Mouse (Mus musculus) embryonic facial prominence, embryonic 10.5 days (tissue): ENCODE results near the gene 2310011J03Rik. TPM values are rescaled to one million over a fixed set of nuclear protein-coding genes. Genes with fewer than 3 reads are reported as not detected.
A peak's percentile ranks its signal among the peaks of the same experiment; 100 is the strongest.

Source experiments
- DNase-seq: peaks from one replicate; pipeline ENCODE4 v3.0.0-alpha.2; 2017; ENCODE audit warnings: low spot score
- H3K27ac ChIP-seq: fragments of 300-500 bp; sonication (generic); replicated peaks from 2 replicates; pipeline ENCODE4 v1.5.1; 2016; ENCODE audit warnings: mild to moderate bottlenecking
- H3K27me3 ChIP-seq: fragments of 300-500 bp; sonication (generic); replicated peaks from 2 replicates; pipeline ENCODE4 v1.6.1; 2016; ENCODE audit warnings: low read depth, mild to moderate bottlenecking; ENCODE audit not compliant: poor library complexity, severe bottlenecking
- H3K36me3 ChIP-seq: fragments of 300-500 bp; sonication (generic); replicated peaks from 2 replicates; pipeline ENCODE4 v1.6.1; 2016; ENCODE audit warnings: mild to moderate bottlenecking, moderate library complexity
- H3K4me1 ChIP-seq: fragments of 300-500 bp; sonication (generic); 2 replicates; pipeline ENCODE4 v1.6.1; 2016
- H3K4me3 ChIP-seq: fragments of 300-500 bp; sonication (generic); 2 replicates; pipeline ENCODE4 v1.5.1; 2016; ENCODE audit warnings: mild to moderate bottlenecking, moderate library complexity
- H3K9me3 ChIP-seq: fragments of 300-500 bp; sonication (generic); 2 replicates; pipeline ENCODE4 v1.6.1; 2016; ENCODE audit warnings: mild to moderate bottlenecking
- WGBS: fragments of 180-500 bp; shearing (Covaris S2); methylation state at CpG from one replicate; pipeline ENCODE4 v1.1.7; 2016; 5-methylcytosine and 5-hydroxymethylcytosine counted together
- polyA plus RNA-seq: library from polyadenylated mRNA; unstranded; fragments of >200 nt; fragmentation: Nextera tagmentation; extraction: Ambion mirVana; gene quantifications from 2 replicates; pipeline ENCODE4 v1.2.1, GENCODE M21; 2016

Gene 2310011J03Rik
- 53.7 and 56.2 TPM in 2 replicates for polyA plus RNA-seq

DNA sequence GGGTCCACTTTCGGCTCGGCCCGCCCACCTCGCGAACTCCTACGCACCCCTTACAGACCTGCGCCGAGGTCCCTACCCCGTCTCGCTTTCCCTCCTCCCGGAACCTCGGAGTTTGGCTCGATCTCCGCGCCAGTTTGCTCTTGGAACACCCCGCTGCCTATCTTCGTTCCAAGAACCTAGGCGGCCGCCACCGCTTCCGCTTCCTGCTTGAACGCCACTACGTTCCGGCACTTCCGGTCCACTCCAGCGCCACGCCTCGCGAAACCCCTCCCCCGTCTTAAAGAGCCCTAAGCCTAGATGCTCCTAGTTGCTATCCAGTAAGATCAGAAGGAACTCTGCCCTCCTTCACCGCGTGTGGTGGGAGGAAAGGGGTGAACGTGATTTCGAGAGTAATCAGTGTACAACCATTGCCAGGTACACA lies at the start of gene 2310011J03Rik:
Gene 2310011J03Rik, minus strand, starts transcription at position 198 of the 421 bp plus-strand sequence.
- under 1% methylated on average over 34 of the region's 34 CpGs for WGBS
- DNase-seq, result peak; percentile 92
- peak within 1 kb of the TSS; percentile 97 for H3K4me3 ChIP-seq
- H3K4me1 ChIP-seq, result peaks cover 76% of the 10 kb centered on the region
- H3K9me3 ChIP-seq, result no peaks in the 10 kb centered on the region
- peak within 1 kb of the TSS; percentile 83 for H3K27ac ChIP-seq
- peaks cover 62% of the 10 kb centered on the region for H3K27me3 ChIP-seq
- peaks cover 35% of the 10 kb centered on the region for H3K36me3 ChIP-seq

GRCm38 (mm10) chr10:80368392-80368791 lies 48.1 kb upstream of the 2310011J03Rik start:
- Histone ChIP-seq H3K27ac (no peak overlapping the region), H3K4me3 (no peak overlapping the region), H3K27me3 (peaks cover 64% of the 10 kb centered on the region), H3K4me1 (peaks cover 24% of the 10 kb centered on the region), H3K9me3 (peaks cover 6% of the 10 kb centered on the region; the same call in 1 of the 2 replicates), H3K36me3 (no peaks in the 10 kb centered on the region)
- no peak for DNase-seq
- 91% methylated on average over 6 of the region's 6 CpGs for WGBS

DNA sequence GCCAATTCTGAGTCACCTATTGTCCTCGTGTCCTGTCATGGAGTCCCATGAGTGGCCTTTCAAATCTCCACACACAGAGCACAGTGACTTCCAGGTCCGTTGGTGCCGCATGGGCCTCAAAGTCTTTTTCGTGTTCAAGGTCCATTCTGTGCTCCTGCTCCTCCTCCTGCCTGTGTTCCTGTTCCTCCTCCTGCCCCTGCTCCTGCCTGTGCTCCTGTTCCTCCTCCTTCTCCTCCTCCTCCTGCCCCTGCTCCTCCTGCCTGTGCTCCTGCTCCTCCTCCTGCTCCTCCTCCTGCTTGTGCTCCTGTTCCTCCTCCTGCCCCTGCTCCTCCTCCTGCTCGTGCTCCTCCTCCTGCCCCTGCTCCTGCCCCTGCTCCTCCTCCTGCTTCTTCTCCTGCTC lies 47.6 kb upstream of the 2310011J03Rik start:
- Histone ChIP-seq H3K4me3 (no peak overlapping the region), H3K4me1 (peaks cover 24% of the 10 kb centered on the region), H3K9me3 (peaks cover 6% of the 10 kb centered on the region; the same call in 1 of the 2 replicates), H3K36me3 (no peaks in the 10 kb centered on the region), H3K27ac (no peak overlapping the region), H3K27me3 (peaks cover 64% of the 10 kb centered on the region)
- no peak for DNase-seq
- WGBS, result 74% methylated on average over 5 of the region's 5 CpGs

DNA sequence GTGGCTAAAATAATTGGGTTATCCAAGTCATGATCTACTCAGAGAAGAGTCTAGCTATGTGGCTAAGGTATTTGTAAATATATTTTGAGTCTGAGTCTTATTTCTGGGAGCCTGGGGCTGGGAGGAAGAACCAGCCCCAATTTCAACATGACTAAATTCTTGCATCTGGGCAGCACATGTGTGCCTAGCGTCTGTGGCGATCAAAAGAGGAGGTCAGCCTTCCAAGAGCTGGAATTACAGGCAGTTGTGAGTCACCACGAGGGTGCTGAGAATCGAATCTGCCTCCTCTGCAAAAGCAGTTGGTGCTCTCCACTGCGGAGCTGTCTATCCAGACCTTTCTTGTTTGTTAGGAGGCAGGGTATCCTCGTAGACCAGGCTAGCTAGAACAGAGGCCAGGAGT lies 45.4 kb upstream of the 2310011J03Rik start:
- WGBS, result 64% methylated on average over 6 of the region's 6 CpGs
- Histone ChIP-seq H3K27me3 (peaks cover 77% of the 10 kb centered on the region), H3K4me1 (peaks cover 7% of the 10 kb centered on the region), H3K36me3 (no peaks in the 10 kb centered on the region), H3K27ac (no peak overlapping the region), H3K4me3 (no peak overlapping the region), H3K9me3 (peaks cover 6% of the 10 kb centered on the region; the same call in 1 of the 2 replicates)
- DNase-seq, result no peak

DNA sequence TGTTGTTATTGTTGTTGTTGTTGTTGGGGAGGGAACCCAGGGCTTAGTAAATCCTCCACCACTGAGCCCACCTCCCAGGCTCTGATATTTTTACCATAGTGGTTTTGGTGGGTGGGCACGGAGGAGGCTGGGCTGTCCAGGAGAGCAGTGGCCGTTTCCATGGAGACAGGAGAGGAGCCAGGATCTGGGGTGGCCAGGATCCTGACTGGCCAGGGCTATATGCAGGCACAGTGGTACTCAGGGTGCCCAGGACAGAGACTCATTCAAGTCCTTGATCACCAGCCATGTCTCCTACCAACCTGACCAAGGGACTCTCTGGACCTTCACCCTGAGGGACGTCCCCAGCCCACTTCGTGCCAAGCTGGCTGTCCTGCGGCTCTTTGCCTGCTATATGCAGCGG lies 43.4 kb upstream of the 2310011J03Rik start:
- H3K9me3 ChIP-seq, result peaks cover 5% of the 10 kb centered on the region; the same call in 1 of the 2 replicates
- no peaks in the 10 kb centered on the region for H3K36me3 ChIP-seq
- no peak overlapping the region; the same call in 1 of the 2 replicates for H3K4me3 ChIP-seq
- H3K27me3 ChIP-seq, result peaks cover 95% of the 10 kb centered on the region
- peaks cover 7% of the 10 kb centered on the region for H3K4me1 ChIP-seq
- H3K27ac ChIP-seq, result no peak overlapping the region
- WGBS, result 48% methylated on average over 6 of the region's 6 CpGs
- DNase-seq, result no peak

DNA sequence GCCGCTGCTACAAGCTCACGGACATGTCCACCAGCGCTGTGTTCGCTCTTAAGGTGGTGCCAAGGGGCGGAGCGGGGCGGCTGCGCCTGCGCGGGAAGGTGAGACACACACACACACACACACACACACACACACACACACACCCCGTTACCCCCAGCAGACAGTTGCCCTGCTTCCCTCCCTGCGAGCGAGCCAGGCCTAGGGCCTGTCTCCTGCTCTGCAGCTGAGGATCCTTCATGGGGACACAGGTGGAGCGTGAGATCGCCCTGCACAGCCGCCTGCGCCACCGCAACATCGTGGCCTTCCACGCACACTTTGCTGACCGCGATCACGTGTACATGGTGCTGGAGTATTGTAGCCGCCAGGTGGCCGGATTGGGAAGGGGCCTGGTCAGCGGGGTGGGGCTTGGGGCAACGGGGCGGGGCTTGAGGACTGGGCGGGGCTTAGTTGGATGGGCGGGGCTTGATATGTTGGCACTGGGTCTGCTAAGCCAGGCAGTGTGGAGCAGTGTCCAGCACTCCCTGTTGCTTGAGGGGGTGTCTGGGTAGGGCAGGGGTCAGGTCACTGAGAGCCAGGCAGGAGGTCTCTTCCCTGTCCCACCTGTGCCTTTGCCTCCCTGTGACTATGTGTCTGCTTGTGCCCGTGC lies 37.8 kb upstream of the 2310011J03Rik start:
- Histone ChIP-seq H3K9me3 (no peaks in the 10 kb centered on the region; the same call in 1 of the 2 replicates), H3K36me3 (no peaks in the 10 kb centered on the region), H3K27me3 (peaks cover 100% of the 10 kb centered on the region), H3K4me3 (peak overlapping the region; percentile 45), H3K4me1 (peaks cover 28% of the 10 kb centered on the region), H3K27ac (no peak overlapping the region)
- DNase-seq, result peak; percentile 59
- 7% methylated on average over 31 of the region's 31 CpGs for WGBS

GRCm38 (mm10) chr10:80357336-80357735 lies 37.0 kb upstream of the 2310011J03Rik start:
- Histone ChIP-seq H3K27me3 (peaks cover 100% of the 10 kb centered on the region), H3K4me3 (peak overlapping the region; percentile 45), H3K9me3 (no peaks in the 10 kb centered on the region; the same call in 1 of the 2 replicates), H3K4me1 (peaks cover 28% of the 10 kb centered on the region), H3K36me3 (no peaks in the 10 kb centered on the region), H3K27ac (no peak overlapping the region)
- DNase-seq, result no peak
- 41% methylated on average over 7 of the region's 7 CpGs for WGBS

DNA sequence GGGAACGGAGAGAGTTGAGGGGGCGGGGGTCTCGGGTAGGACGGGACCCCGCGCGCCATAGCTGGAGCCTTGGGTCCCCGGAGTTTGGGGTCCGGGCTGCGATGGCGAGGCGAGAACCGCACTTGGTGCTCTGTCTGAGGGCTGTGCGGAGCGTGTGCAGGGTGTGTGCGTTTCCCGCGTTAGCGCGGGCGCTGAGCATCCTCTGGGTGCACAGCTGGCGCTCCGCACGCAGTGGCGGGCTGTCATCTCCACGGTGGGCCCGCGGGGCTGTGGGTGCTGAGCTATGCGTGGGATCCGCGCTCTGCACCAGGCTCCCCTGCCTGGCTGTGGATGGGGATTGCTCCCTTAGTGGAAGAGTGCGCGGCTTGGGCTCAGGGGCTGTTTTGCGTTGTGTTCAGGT lies 36.4 kb upstream of the 2310011J03Rik start:
- Histone ChIP-seq H3K9me3 (no peaks in the 10 kb centered on the region), H3K4me3 (peak overlapping the region; percentile 51), H3K36me3 (no peaks in the 10 kb centered on the region), H3K27me3 (peaks cover 100% of the 10 kb centered on the region), H3K4me1 (peaks cover 28% of the 10 kb centered on the region), H3K27ac (no peak overlapping the region)
- no peak for DNase-seq
- 2% methylated on average over 34 of the region's 34 CpGs for WGBS

- no peaks in the 10 kb centered on the region for H3K9me3 ChIP-seq
- WGBS, result under 1% methylated on average over 53 of the region's 53 CpGs
- H3K4me3 ChIP-seq, result peak within 1 kb of the TSS; percentile 51
- DNase-seq, result peak; percentile 51
- peaks cover 100% of the 10 kb centered on the region for H3K27me3 ChIP-seq
- H3K27ac ChIP-seq, result no peak within 1 kb of the TSS
- no peaks in the 10 kb centered on the region for H3K36me3 ChIP-seq
- peaks cover 28% of the 10 kb centered on the region for H3K4me1 ChIP-seq
These were observed 35.8 kb upstream of the 2310011J03Rik start, which contains the start of gene Plk5 for GRCm38 (mm10) chr10:80356001-80356682. Gene Plk5 (plus strand): TSS chr10:80356459.

GRCm38 (mm10) chr10:80355431-80355830 lies 35.1 kb upstream of the 2310011J03Rik start:
- H3K36me3 ChIP-seq, result no peaks in the 10 kb centered on the region
- DNase-seq, result no peak
- 0 out of 2 replicates have a peak overlapping the region, but pooled peaks have one; percentile 51 for H3K4me3 ChIP-seq
- H3K27ac ChIP-seq, result no peak overlapping the region
- H3K27me3 ChIP-seq, result peaks cover 100% of the 10 kb centered on the region
- WGBS, result 7% methylated on average over 9 of the region's 9 CpGs
- H3K4me1 ChIP-seq, result peaks cover 30% of the 10 kb centered on the region
- H3K9me3 ChIP-seq, result no peaks in the 10 kb centered on the region

- Histone ChIP-seq H3K9me3 (no peaks in the 10 kb centered on the region), H3K27me3 (peaks cover 100% of the 10 kb centered on the region), H3K27ac (no peak overlapping the region), H3K4me1 (peaks cover 44% of the 10 kb centered on the region), H3K36me3 (no peaks in the 10 kb centered on the region), H3K4me3 (no peak overlapping the region)
- no peak for DNase-seq
- 68% methylated on average over 8 of the region's 8 CpGs for WGBS
These were observed 32.4 kb upstream of the 2310011J03Rik start for GRCm38 (mm10) chr10:80352727-80353126.

GRCm38 (mm10) chr10:80351896-80352295 lies 31.6 kb upstream of the 2310011J03Rik start:
- Histone ChIP-seq H3K4me1 (peaks cover 42% of the 10 kb centered on the region), H3K36me3 (no peaks in the 10 kb centered on the region), H3K4me3 (no peak overlapping the region), H3K27me3 (peaks cover 100% of the 10 kb centered on the region), H3K9me3 (no peaks in the 10 kb centered on the region), H3K27ac (no peak overlapping the region)
- DNase-seq, result no peak
- 26% methylated on average over 11 of the region's 11 CpGs for WGBS
